Mouse (Mus musculus) forebrain, embryonic 12.5 days (tissue): ENCODE data around the gene Nup50. TPM values are rescaled to one million over a fixed set of nuclear protein-coding genes. Genes with fewer than 3 reads are reported as not detected.

Experiments
- ATAC-seq: fragments of 200-750 bp; cut with Nextera tagmentation; 2 replicates; pipeline ENCODE4 v1.8.0; 2017; ENCODE audit warnings: moderate TSS enrichment; ENCODE audit not compliant: low FRiP score
- H3K27ac ChIP-seq: fragments of 300-500 bp; sonication (generic); 2 replicates; pipeline ENCODE4 v1.5.1; 2016; ENCODE audit warnings: mild to moderate bottlenecking
- H3K27me3 ChIP-seq: fragments of 300-500 bp; sonication (generic); 2 replicates; pipeline ENCODE4 v1.6.1; 2016; ENCODE audit warnings: mild to moderate bottlenecking
- H3K36me3 ChIP-seq: fragments of 300-500 bp; sonication (generic); replicated peaks from 2 replicates; pipeline ENCODE4 v1.6.1; 2016; ENCODE audit warnings: mild to moderate bottlenecking
- H3K4me1 ChIP-seq: fragments of 300-500 bp; sonication (generic); 2 replicates; pipeline ENCODE4 v1.6.1; 2016
- H3K4me2 ChIP-seq: fragments of 300-500 bp; sonication (generic); 2 replicates; pipeline ENCODE4 v1.6.1; 2016; ENCODE audit warnings: mild to moderate bottlenecking, moderate library complexity
- H3K4me3 ChIP-seq: fragments of 300-500 bp; sonication (generic); replicated peaks from 2 replicates; pipeline ENCODE4 v1.5.1; 2016; ENCODE audit warnings: mild to moderate bottlenecking
- H3K9ac ChIP-seq: fragments of 300-500 bp; sonication (generic); 2 replicates; pipeline ENCODE4 v1.6.1; 2016; ENCODE audit warnings: mild to moderate bottlenecking
- H3K9me3 ChIP-seq: fragments of 300-500 bp; sonication (generic); 2 replicates; pipeline ENCODE4 v1.6.1; 2016
- WGBS: fragments of 180-500 bp; shearing (Covaris S2); methylation state at CpG from one replicate; pipeline ENCODE4 v1.1.7; 2016; 5-methylcytosine and 5-hydroxymethylcytosine counted together
- polyA plus RNA-seq: library from polyadenylated mRNA; unstranded; fragments of >200 nt; fragmentation: Nextera tagmentation; extraction: Ambion mirVana; gene quantifications from 2 replicates; pipeline ENCODE4 v1.2.1, GENCODE M21; 2016

The Nup50 gene
- polyA plus RNA-seq, 1 experiment from 2014 or later, result 64.0 TPM

GRCm38 (mm10) chr15:84958331-84958730, 35.1 kb downstream of the Nup50 start:
- no peak for ATAC-seq
- no peak overlapping the region for H3K4me3 ChIP-seq
- no peak overlapping the region for H3K9ac ChIP-seq
- H3K36me3 ChIP-seq, result peaks cover 28% of the 10 kb centered on the region
- no peaks in the 10 kb centered on the region for H3K9me3 ChIP-seq
- no peak overlapping the region for H3K4me2 ChIP-seq
- no peak overlapping the region for H3K27ac ChIP-seq
- peaks cover 29% of the 10 kb centered on the region for H3K4me1 ChIP-seq
- H3K27me3 ChIP-seq, result no peaks in the 10 kb centered on the region
- WGBS, result 87% methylated on average over 3 of the region's 3 CpGs

- ATAC-seq, result no peak
- 81% methylated on average over 6 of the region's 6 CpGs for WGBS
- no peak overlapping the region for H3K27ac ChIP-seq
Measured at GRCm38 (mm10) chr15:84959891-84960290, 36.7 kb downstream of the Nup50 start.

GRCm38 (mm10) chr15:84960692-84961091, 37.5 kb downstream of the Nup50 start:
- no peaks in the 10 kb centered on the region for H3K27me3 ChIP-seq
- no peak for ATAC-seq
- peaks cover 29% of the 10 kb centered on the region for H3K4me1 ChIP-seq
- H3K9ac ChIP-seq, result no peak overlapping the region
- no peaks in the 10 kb centered on the region for H3K9me3 ChIP-seq
- 26% methylated on average over 8 of the region's 8 CpGs for WGBS
- H3K4me2 ChIP-seq, result 0 out of 2 replicates have a peak overlapping the region, but pooled peaks have one; percentile 11
- H3K4me3 ChIP-seq, result no peak overlapping the region
- H3K36me3 ChIP-seq, result 0 out of 2 replicates have a peak, but pooled peaks cover 11% of the 10 kb centered on the region
- no peak overlapping the region; the same call in 1 of the 2 replicates for H3K27ac ChIP-seq

More at GRCm38 (mm10) chr15:84959891-84960290, 36.7 kb downstream of the Nup50 start:
- no peak overlapping the region for H3K4me3 ChIP-seq
- peaks cover 18% of the 10 kb centered on the region for H3K36me3 ChIP-seq
- no peaks in the 10 kb centered on the region for H3K27me3 ChIP-seq
- H3K9me3 ChIP-seq, result no peaks in the 10 kb centered on the region
- no peak overlapping the region for H3K4me2 ChIP-seq
- H3K9ac ChIP-seq, result no peak overlapping the region
- peaks cover 29% of the 10 kb centered on the region for H3K4me1 ChIP-seq

GRCm38 (mm10) chr15:84962518-84962917, 39.3 kb downstream of the Nup50 start:
- Histone ChIP-seq H3K27me3 (no peaks in the 10 kb centered on the region), H3K4me1 (peaks cover 29% of the 10 kb centered on the region), H3K36me3 (0 out of 2 replicates have a peak, but pooled peaks cover 5% of the 10 kb centered on the region), H3K27ac (no peak overlapping the region), H3K9me3 (no peaks in the 10 kb centered on the region), H3K9ac (no peak overlapping the region), H3K4me2 (no peak overlapping the region), H3K4me3 (no peak overlapping the region)
- 80% methylated on average over 2 of the region's 2 CpGs for WGBS
- ATAC-seq, result no peak

GRCm38 (mm10) chr15:84964771-84965170, 41.6 kb downstream of the Nup50 start:
- H3K4me1 ChIP-seq, result peaks cover 12% of the 10 kb centered on the region; the same call in 1 of the 2 replicates
- 81% methylated on average over 5 of the region's 5 CpGs for WGBS

GRCm38 (mm10) chr15:84965575-84966360, 42.6 kb downstream of the Nup50 start:
- 62% methylated on average over 7 of the region's 7 CpGs for WGBS
- Histone ChIP-seq H3K4me3 (no peak overlapping the region), H3K9me3 (no peaks in the 10 kb centered on the region), H3K4me2 (no peak overlapping the region), H3K27ac (no peak overlapping the region), H3K27me3 (no peaks in the 10 kb centered on the region), H3K36me3 (peaks cover 6% of the 10 kb centered on the region; the same call in 1 of the 2 replicates), H3K9ac (no peak overlapping the region), H3K4me1 (peaks cover 5% of the 10 kb centered on the region; the same call in 1 of the 2 replicates)
- ATAC-seq, result no peak

More at GRCm38 (mm10) chr15:84964771-84965170, 41.6 kb downstream of the Nup50 start:
- H3K9me3 ChIP-seq, result no peaks in the 10 kb centered on the region
- no peaks in the 10 kb centered on the region for H3K27me3 ChIP-seq
- H3K9ac ChIP-seq, result no peak overlapping the region
- no peak overlapping the region for H3K4me3 ChIP-seq
- H3K27ac ChIP-seq, result no peak overlapping the region
- no peak for ATAC-seq
- no peak overlapping the region for H3K4me2 ChIP-seq
- H3K36me3 ChIP-seq, result no peaks in the 10 kb centered on the region; the same call in 1 of the 2 replicates

- H3K27ac ChIP-seq, result no peak overlapping the region
- H3K9ac ChIP-seq, result no peak overlapping the region
- 91% methylated on average over 4 of the region's 4 CpGs for WGBS
- no peaks in the 10 kb centered on the region for H3K27me3 ChIP-seq
- H3K9me3 ChIP-seq, result no peaks in the 10 kb centered on the region
- ATAC-seq, result no peak
- H3K4me3 ChIP-seq, result no peak overlapping the region
- H3K4me2 ChIP-seq, result no peak overlapping the region
- H3K4me1 ChIP-seq, result peaks cover 8% of the 10 kb centered on the region
- H3K36me3 ChIP-seq, result peaks cover 6% of the 10 kb centered on the region; the same call in 1 of the 2 replicates
Measured at GRCm38 (mm10) chr15:84968534-84968933, 45.3 kb downstream of the Nup50 start.

GRCm38 (mm10) chr15:84972860-84973543, 49.8 kb downstream of the Nup50 start:
- Histone ChIP-seq H3K4me2 (no peak overlapping the region), H3K27ac (no peak overlapping the region), H3K4me3 (no peak overlapping the region), H3K4me1 (peaks cover 40% of the 10 kb centered on the region), H3K9ac (peak overlapping the region; percentile 0; the same call in 1 of the 2 replicates), H3K36me3 (peaks cover 6% of the 10 kb centered on the region; the same call in 1 of the 2 replicates), H3K9me3 (no peaks in the 10 kb centered on the region), H3K27me3 (no peaks in the 10 kb centered on the region)
- no peak for ATAC-seq
- WGBS, result 44% methylated on average over 8 of the region's 8 CpGs

GRCm38 (mm10) chr15:84973544-84973871, 50.3 kb downstream of the Nup50 start:
- Histone ChIP-seq H3K36me3 (peaks cover 6% of the 10 kb centered on the region; the same call in 1 of the 2 replicates), H3K9me3 (no peaks in the 10 kb centered on the region), H3K27me3 (no peaks in the 10 kb centered on the region), H3K4me2 (no peak overlapping the region), H3K9ac (peak overlapping the region; percentile 0; the same call in 1 of the 2 replicates), H3K27ac (no peak overlapping the region), H3K4me1 (peaks cover 40% of the 10 kb centered on the region), H3K4me3 (no peak overlapping the region)
- ATAC-seq, result no peak
- WGBS, result 14% methylated on average over 3 of the region's 3 CpGs

- Histone ChIP-seq H3K9me3 (no peaks in the 10 kb centered on the region), H3K36me3 (no peaks in the 10 kb centered on the region; the same call in 1 of the 2 replicates), H3K4me2 (no peak overlapping the region), H3K4me1 (peaks cover 40% of the 10 kb centered on the region), H3K27me3 (no peaks in the 10 kb centered on the region), H3K27ac (no peak overlapping the region), H3K9ac (no peak overlapping the region), H3K4me3 (no peak overlapping the region)
- ATAC-seq, result no peak
- 45% methylated on average over 4 of the region's 4 CpGs for whole genome bisulfite sequencing
Measured at GRCm38 (mm10) chr15:84975729-84976128, 52.5 kb downstream of the Nup50 start.

GRCm38 (mm10) chr15:84981609-84982313, 58.5 kb downstream of the Nup50 start:
- H3K9me3 ChIP-seq, result no peaks in the 10 kb centered on the region
- H3K9ac ChIP-seq, result no peak overlapping the region
- no peaks in the 10 kb centered on the region for H3K27me3 ChIP-seq
- H3K4me1 ChIP-seq, result peaks cover 37% of the 10 kb centered on the region
- H3K4me2 ChIP-seq, result no peak overlapping the region
- 93% methylated on average over 9 of the region's 9 CpGs for WGBS
- H3K36me3 ChIP-seq, result no peaks in the 10 kb centered on the region; the same call in 1 of the 2 replicates
- no peak for ATAC-seq
- no peak overlapping the region for H3K27ac ChIP-seq
- no peak overlapping the region for H3K4me3 ChIP-seq

- H3K36me3 ChIP-seq, result no peaks in the 10 kb centered on the region; the same call in 1 of the 2 replicates
- H3K4me1 ChIP-seq, result peaks cover 35% of the 10 kb centered on the region
- H3K9me3 ChIP-seq, result no peaks in the 10 kb centered on the region
- H3K4me3 ChIP-seq, result no peak overlapping the region
- ATAC-seq, result no peak
- 79% methylated on average over 3 of the region's 3 CpGs for WGBS
- H3K4me2 ChIP-seq, result no peak overlapping the region
- no peaks in the 10 kb centered on the region for H3K27me3 ChIP-seq
- no peak overlapping the region for H3K27ac ChIP-seq
- H3K9ac ChIP-seq, result no peak overlapping the region
Measured at GRCm38 (mm10) chr15:84982888-84983287, 59.7 kb downstream of the Nup50 start.
